Mouse (Mus musculus): ENCODE results near the gene Stx12. TPM values are rescaled to one million over a fixed set of nuclear protein-coding genes. Genes with fewer than 3 reads are reported as not detected.

Stx12 gene
- total and polyA plus RNA-seq, 3 experiments, result 16.8 to 22.0 TPM; not detected in 1

DNA sequence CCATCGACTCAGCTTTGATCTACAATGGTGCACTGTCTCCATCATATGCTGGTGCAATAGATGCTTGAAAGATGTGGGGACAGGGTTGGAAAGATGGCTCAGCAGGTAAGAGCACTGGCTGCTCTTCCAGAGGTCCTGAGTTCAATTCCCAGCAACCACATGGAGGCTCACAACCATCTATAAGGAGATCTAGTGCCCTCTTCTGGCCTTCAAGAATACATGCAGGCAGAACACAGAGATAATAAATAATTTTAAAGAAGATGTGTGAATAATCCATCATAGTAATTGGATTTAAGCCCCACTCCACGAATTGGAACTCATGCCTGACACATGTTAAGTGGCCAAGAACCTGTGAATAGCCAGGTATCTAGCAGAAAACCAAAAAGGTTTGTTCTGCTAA, 65.9 kb downstream of the Stx12 start:
- no peak overlapping the region for H3K9ac ChIP-seq (ENCODE audit: control insufficient read depth, low read depth, low read length, poor library complexity, severe bottlenecking)
- no peaks in the 10 kb centered on the region for H3K79me2 ChIP-seq (ENCODE audit: control insufficient read depth, insufficient read depth, low read length, poor library complexity)
- no peaks in the 10 kb centered on the region for H3K27me3 ChIP-seq (ENCODE audit: control insufficient read depth in 1 of 2, insufficient read depth in 2 of 2, low read length in 2 of 2)
- H3K36me3 ChIP-seq (ENCODE audit: control insufficient read depth in 1 of 2, insufficient read depth in 2 of 2, low read length in 2 of 2), result peaks cover 0 to 4% of the 10 kb centered on the region in 2 experiments; a peak in 1 of 4 replicates
- H3K27ac ChIP-seq (ENCODE audit: control insufficient read depth, low read depth, low read length), result no peak overlapping the region
- no peak overlapping the region for H3K4me3 ChIP-seq (ENCODE audit: control insufficient read depth in 1 of 2, insufficient read depth in 1 of 2, low read depth in 2 of 2, low read length in 2 of 2)
- peaks cover 0 to 2% of the 10 kb centered on the region in 2 experiments; a peak in 1 of 4 replicates for H3K4me1 ChIP-seq (ENCODE audit: control insufficient read depth in 1 of 2, insufficient read depth in 2 of 2, low read length in 2 of 2)
- peak; percentile 28 for DNase-seq (ENCODE audit: low read depth, low spot score)
- peak; percentile 49 for TF ChIP-seq RAD21 (IDR thresholded peaks at IDR 0.05; ENCODE audit: low read depth, low read length)
- TF ChIP-seq ZNF384 (IDR thresholded peaks at IDR 0.05; ENCODE audit: low read depth, low read length), result no peak
- no peak for TF ChIP-seq POLR2AphosphoS5 (IDR thresholded peaks at IDR 0.05; ENCODE audit: borderline replicate concordance, low read depth, low read length)
- no peak for TF ChIP-seq NELFE (IDR thresholded peaks at IDR 0.05; ENCODE audit: low read depth, low read length)
- peak; percentile 55 for TF ChIP-seq SMC3 (IDR thresholded peaks at IDR 0.05; ENCODE audit: low read depth, low read length)
- peak in 2 of 3 experiments; percentile 34 to 51; a peak in 4 of 6 replicates for TF ChIP-seq CTCF (IDR thresholded peaks at IDR 0.05 in 2 of 3, conservative IDR thresholded peaks at IDR 0.05 in 1 of 3; ENCODE audit: control insufficient read depth in 1 of 3, insufficient read depth in 1 of 3, low read depth in 2 of 3, low read length in 3 of 3, poor library complexity in 1 of 3, severe bottlenecking in 1 of 3)
- TF ChIP-seq ZC3H11A (IDR thresholded peaks at IDR 0.05; ENCODE audit: low read depth, low read length), result peak; percentile 62
- H3K9me3 ChIP-seq (replicated peaks; ENCODE audit: insufficient read depth, low read length), result no peaks in the 10 kb centered on the region

DNA sequence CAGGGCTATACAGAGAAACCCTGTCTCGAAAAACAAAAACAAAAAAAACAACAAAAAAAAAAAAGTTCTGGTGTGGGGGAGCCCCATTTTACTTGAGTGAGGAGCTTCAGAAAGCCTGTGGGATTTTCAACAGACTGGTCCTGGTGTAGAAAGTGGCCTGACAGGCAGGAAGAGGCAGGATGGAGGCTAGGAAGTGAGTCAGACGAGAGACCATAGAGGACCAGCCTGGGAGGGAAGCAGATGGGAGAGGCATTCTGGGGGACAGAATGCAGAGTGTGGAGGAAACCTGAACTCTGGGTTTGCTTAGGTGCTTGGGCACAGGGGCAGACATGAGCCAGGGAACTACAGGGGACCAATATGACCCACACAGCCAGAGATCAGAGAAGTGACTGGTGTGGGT, 67.5 kb downstream of the Stx12 start:
- H3K4me1 ChIP-seq (ENCODE audit: control insufficient read depth in 1 of 2, insufficient read depth in 2 of 2, low read length in 2 of 2), result peaks cover 0 to 2% of the 10 kb centered on the region in 2 experiments; a peak in 1 of 4 replicates
- TF ChIP-seq UBTF (IDR thresholded peaks at IDR 0.05; ENCODE audit: borderline replicate concordance, insufficient read depth, low read depth, low read length), result no peak
- TF ChIP-seq BHLHE40 (IDR thresholded peaks at IDR 0.05; ENCODE audit: borderline replicate concordance, low read depth, low read length), result no peak
- TF ChIP-seq CTCF (IDR thresholded peaks at IDR 0.05 in 2 of 3, conservative IDR thresholded peaks at IDR 0.05 in 1 of 3; ENCODE audit: control insufficient read depth in 1 of 3, insufficient read depth in 1 of 3, low read depth in 2 of 3, low read length in 3 of 3, poor library complexity in 1 of 3, severe bottlenecking in 1 of 3), result no peak
- TF ChIP-seq RAD21 (IDR thresholded peaks at IDR 0.05; ENCODE audit: low read depth, low read length), result no peak
- TF ChIP-seq TCF12 (IDR thresholded peaks at IDR 0.05; ENCODE audit: low read depth, low read length), result no peak
- no peak for TF ChIP-seq E2F4 (IDR thresholded peaks at IDR 0.05; ENCODE audit: borderline replicate concordance, low read depth, low read length)
- no peak for TF ChIP-seq MYB (IDR thresholded peaks at IDR 0.05; ENCODE audit: low read depth, low read length)
- no peak for TF ChIP-seq MXI1 (IDR thresholded peaks at IDR 0.05; ENCODE audit: low read depth, low read length)
- no peak for TF ChIP-seq ZNF384 (IDR thresholded peaks at IDR 0.05; ENCODE audit: low read depth, low read length)
- no peak for TF ChIP-seq TAL1 (IDR thresholded peaks at IDR 0.05; ENCODE audit: low read length)
- TF ChIP-seq CHD2 (IDR thresholded peaks at IDR 0.05; ENCODE audit: low read length), result no peak
- TF ChIP-seq ELF1 (IDR thresholded peaks at IDR 0.05; ENCODE audit: low read depth, low read length), result no peak
- TF ChIP-seq SIN3A (IDR thresholded peaks at IDR 0.05; ENCODE audit: low read length), result no peak
- no peak for TF ChIP-seq POLR2AphosphoS2 (IDR thresholded peaks at IDR 0.05; ENCODE audit: low read length)
- TF ChIP-seq CHD1 (IDR thresholded peaks at IDR 0.05; ENCODE audit: low read depth, low read length), result no peak
- TF ChIP-seq KAT2A (conservative IDR thresholded peaks at IDR 0.05; ENCODE audit: low read depth, low read length), result no peak
- no peak for TF ChIP-seq HCFC1 (IDR thresholded peaks at IDR 0.05; ENCODE audit: low read depth, low read length)
- TF ChIP-seq NELFE (IDR thresholded peaks at IDR 0.05; ENCODE audit: low read depth, low read length), result no peak
- TF ChIP-seq JUND (IDR thresholded peaks at IDR 0.05; ENCODE audit: low read depth, low read length), result no peak
- H3K9ac ChIP-seq (ENCODE audit: control insufficient read depth, low read depth, low read length, poor library complexity, severe bottlenecking), result no peak overlapping the region
- DNase-seq (ENCODE audit: low read depth, low spot score), result no peak
- H3K4me3 ChIP-seq (ENCODE audit: control insufficient read depth in 1 of 2, insufficient read depth in 1 of 2, low read depth in 2 of 2, low read length in 2 of 2), result no peak overlapping the region
- no peak overlapping the region for H3K27ac ChIP-seq (ENCODE audit: control insufficient read depth, low read depth, low read length)
- peaks cover 0 to 4% of the 10 kb centered on the region in 2 experiments; a peak in 1 of 4 replicates for H3K36me3 ChIP-seq (ENCODE audit: control insufficient read depth in 1 of 2, insufficient read depth in 2 of 2, low read length in 2 of 2)
- H3K27me3 ChIP-seq (ENCODE audit: control insufficient read depth in 1 of 2, insufficient read depth in 2 of 2, low read length in 2 of 2), result no peaks in the 10 kb centered on the region
- no peaks in the 10 kb centered on the region for H3K79me2 ChIP-seq (ENCODE audit: control insufficient read depth, insufficient read depth, low read length, poor library complexity)
- no peaks in the 10 kb centered on the region for H3K9me3 ChIP-seq (replicated peaks; ENCODE audit: insufficient read depth, low read length)

All from MEL (cell line).